Mouse (Mus musculus) ES-CJ7 (cell line): Measurements from ENCODE around the gene Vegfa.

Experiments
- DNase-seq: peaks from one replicate; pipeline ENCODE4 v3.0.0; 2011; ENCODE audit warnings: low read depth, low spot score

Gene Vegfa

DNA sequence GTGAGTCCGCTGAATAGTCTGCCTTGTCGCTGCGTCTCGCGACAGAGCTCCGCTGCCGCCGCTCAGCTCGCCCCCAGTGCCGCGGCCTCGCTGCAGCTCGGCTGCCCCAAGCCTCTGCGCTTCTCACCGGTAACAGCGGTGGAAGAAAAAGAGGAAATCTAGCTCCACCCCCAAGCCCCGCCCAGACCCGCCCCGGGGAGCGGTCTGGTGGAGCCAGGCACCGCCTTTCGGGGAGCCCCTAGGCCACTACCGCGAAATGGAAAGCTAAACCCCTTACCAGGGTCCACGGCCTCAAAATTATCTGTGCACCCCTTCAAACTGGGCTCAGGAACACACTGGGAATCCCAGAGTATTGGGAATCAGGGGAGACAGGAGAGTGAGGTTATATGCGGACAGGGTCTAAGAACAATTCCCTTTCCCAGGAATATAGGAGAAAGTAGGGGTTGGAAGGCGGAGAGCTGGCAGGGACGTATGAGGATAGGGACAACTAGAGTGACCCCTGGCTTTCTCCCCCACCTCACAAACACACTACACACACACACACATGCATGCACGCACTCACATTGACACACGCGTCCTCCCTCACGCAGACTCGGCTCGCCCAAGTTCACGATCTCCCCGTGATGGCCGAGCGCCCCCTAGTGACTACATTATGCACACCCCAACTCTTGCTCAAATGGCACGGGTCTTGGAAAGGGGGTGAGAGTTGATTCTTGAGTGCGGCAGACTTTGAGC is at the start of gene Vegfa:
TSS of gene Vegfa (minus strand) at position 113 of the 735 bp plus-strand sequence.
- peak; percentile 90 for DNase-seq

DNA sequence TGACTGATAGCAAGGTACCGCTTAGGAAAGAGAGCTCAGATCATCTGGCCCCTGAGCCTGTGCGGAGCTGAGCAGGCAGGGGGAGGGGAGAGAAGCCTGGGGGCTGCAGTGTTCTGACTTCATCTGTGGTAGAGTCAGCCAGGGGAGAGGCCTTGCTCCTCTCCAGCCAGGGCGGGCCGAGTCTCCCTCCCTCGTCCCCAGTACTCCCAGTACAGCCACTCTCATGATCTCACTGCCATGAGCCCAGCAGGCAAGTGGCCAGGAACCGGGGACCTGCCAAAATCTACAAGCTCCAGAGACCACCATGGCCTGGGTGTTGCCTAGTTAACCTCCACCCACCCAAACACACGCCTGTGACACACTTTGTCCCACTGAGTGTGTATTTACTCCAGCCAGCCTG is 49.5 kb upstream of the Vegfa start:
- DNase-seq = no peak

GRCm38 (mm10) chr17:46081042-46081441 is 48.9 kb upstream of the Vegfa start:
- DNase-seq = no peak

DNA sequence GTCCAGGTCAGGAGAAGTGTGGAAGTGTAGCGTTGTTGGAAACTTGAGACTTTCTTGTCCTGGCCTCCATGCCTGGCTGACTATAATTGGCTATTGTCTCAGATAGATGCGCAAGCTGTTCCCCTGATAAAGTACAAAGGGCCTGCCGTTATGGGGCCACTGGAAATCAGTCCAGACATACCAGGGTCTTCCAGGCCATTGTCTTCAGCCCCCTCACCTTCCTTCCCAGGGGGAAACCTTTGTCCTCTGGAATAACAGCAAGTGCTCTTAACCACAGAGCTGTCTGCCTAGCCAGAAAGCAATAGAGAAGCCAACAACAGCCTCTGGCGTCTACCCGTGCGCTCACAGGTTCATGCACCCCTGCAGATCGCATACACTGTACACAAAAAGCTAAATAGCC is 48.2 kb upstream of the Vegfa start:
- peak; percentile 30 for DNase-seq

DNA sequence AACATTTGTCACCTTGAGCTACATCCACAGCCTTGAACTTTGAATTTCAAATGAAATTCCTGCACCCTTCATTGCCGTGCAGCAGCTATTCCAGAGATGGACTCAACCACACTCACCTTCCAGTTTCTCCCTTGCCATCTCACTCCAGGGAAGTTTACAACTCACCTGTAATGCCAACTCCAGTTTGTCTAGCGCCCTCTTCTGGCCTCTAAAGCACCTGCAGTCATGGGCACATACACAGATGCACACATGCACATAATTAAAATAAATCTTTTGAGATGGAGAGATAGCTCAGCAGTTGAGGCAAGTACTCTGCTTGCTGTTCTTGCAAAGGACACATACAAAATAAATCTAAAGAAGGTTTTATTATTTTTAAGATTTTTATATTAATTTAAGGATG is 46.9 kb upstream of the Vegfa start:
- DNase-seq = no peak

GRCm38 (mm10) chr17:46077921-46078534 is 45.9 kb upstream of the Vegfa start:
- no peak for DNase-seq

DNA sequence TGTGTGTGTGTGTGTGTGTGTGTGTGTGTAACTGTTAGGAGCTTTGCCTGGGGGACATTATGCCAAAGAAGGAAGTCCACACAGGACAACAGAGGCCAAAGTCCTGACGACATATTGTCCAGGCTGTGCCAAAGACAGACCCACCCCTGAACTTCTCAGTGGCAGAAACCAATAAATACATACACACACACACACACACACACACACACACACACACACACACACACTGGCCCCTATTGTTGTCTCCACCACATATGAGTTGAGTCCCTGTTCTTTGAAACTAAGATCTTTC is 44.0 kb upstream of the Vegfa start:
- DNase-seq = no peak

- DNase-seq = no peak
Measured at GRCm38 (mm10) chr17:46075551-46076259, 43.5 kb upstream of the Vegfa start.

DNA sequence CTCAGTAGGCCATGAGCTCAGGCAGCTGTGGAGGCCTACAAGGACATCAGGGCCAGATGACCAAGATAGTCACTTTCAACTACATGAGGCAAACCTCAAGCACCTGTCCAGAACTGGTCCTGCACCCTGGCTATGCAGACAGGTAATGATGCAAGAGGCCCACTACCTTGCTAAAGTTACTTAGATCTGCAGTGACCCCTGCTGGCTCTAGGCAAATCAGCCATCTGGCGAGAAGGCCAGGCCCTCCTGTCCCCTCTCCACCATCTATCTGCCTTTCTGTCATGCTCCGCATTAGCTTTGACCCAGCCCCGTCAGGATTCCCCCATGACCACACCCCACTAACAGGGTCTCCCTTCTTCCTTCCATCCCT is 42.9 kb upstream of the Vegfa start:
- peak; percentile 72 for DNase-seq

DNA sequence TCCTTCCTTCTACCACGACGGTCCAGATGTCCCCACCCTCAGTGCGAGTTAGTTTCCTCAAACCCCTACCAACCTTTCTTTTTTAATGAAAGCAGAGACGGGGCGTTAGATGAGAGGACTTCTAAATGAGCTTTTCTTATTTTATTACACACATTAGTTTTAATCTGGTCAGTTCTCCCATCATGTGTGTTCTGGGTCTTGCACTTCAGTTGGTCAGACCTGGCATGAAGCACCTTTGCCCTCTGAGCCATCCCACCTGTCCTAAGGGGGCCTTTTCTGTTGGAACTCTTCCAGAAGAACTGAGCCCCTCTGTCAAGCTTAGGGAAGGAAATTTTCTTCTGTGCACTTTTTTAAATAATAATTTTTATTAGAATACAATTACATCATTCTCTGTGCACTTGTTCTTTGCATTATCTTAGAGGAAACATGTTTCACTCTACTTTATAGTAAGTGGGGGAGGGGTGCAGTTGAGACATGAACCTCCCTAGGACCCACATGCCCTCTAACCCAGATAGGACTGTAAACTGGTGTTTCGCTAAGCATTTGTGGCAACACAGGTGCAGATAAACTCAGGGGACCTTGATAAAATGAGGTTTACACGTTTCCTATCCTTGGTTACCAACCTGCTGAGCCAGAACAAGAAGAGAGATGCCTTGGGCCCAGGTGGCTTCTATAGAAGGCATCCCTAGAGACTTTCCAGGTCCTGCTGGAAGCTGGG is 42.4 kb upstream of the Vegfa start:
- no peak for DNase-seq

DNA sequence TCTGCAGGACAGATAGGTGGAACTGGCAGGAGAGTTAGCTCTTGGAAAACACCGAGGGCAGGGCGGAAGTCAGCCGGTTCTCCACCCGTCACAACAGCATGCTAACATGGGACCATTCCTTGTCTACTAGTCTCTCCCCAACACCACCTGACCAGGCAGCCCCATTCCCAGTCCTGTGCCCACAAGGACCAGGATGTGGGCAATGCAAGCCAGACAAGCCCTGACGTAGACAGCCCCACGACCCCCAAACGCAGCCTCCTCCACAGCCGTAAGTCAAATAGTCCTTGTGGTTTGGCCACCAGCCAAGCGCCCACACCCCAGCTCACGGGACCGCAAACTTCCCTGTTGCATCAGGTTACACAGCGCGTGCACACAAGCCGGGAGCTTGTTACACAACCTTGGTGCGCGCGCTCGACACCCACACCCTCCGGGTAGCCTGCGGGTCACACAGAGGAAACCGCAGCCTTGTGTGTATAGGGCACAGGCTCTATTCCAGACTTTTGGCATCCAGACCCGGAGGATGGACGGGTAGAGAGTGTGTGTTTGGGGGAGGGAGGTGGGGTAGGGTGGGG is 41.6 kb upstream of the Vegfa start:
- peak; percentile 91 for DNase-seq

DNA sequence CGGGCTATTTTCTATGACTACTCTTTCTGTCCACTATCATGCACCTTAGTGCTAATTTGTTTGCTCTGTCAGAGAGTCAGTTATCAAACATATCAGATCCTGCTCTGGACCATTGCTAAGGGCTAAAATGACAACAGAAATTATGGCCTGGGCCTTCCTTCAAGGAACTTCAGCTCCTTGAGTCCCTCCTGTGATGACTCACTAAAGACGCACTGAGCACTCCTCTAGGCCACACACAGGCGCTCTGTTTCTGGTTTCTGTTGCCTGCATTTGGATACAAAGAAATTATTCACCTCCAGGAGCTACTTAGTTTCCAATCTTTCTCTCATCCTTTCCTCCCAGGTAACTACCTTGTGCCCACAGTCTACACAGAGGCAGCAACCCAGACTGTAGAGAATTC is 39.4 kb upstream of the Vegfa start:
- DNase-seq = no peak

DNA sequence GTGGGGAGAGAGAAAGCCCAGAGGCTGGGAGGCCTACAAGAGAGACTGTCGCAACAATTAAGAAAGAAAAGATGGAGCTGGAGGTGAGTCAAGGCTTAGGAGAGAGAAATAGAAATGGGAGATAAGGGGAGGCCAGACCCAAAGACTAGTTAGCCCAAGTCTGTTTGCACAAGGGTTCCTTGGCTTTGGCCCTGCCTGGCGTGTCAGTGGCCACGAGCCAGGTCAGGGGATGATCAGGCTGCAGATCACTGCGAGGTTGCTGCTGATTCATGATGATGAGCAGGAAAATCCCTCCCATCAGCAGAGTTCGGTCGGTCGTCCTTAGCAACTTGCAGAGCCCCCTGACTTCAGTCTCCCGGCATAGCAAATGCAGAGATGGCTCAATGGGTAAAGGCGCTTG is 37.9 kb upstream of the Vegfa start:
- no peak for DNase-seq

DNA sequence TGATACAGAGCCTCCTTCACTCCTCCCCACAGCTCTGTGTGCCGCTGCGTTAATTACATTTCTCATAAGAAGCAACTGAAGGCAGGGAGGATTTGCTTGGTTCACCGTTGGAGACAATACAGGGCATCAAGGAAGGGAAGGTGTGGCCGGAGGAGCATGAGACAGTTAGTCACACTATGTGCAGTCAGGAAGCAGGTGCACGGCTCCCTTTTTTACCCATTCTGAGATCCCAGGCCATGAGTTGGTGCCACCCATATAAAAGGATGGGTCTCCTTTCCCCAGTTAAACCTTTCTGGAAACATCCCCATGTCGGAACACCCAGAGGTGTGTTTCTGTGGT is 31.8 kb upstream of the Vegfa start:
- DNase-seq = no peak

- no peak for DNase-seq
Measured at GRCm38 (mm10) chr17:46063283-46063973, 31.3 kb upstream of the Vegfa start.

- no peak for DNase-seq
Measured at GRCm38 (mm10) chr17:46060253-46060652, 28.1 kb upstream of the Vegfa start.

- no peak for DNase-seq
Measured at GRCm38 (mm10) chr17:46059226-46059825, 27.2 kb upstream of the Vegfa start.

- no peak for DNase-seq
Measured at GRCm38 (mm10) chr17:46056288-46056687, 24.1 kb upstream of the Vegfa start.

DNA sequence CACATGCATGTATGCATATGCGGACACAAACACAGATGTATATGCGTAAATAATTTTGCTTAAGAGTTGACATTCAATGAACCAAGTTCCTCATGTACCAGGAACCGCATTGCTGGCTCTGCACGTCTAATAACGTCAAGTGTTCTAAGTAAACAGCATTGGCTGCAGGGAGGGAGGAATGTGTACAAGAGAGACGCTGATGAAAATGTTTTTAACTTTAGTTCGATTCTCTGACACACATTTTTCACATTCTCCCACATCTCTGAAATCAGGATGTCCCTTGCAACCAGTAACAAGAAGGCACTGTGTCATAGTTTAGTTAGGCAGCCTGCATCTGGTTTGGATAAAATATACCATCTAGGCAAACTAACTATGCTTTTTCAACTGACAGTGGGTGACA is 23.6 kb upstream of the Vegfa start:
- DNase-seq = no peak

DNA sequence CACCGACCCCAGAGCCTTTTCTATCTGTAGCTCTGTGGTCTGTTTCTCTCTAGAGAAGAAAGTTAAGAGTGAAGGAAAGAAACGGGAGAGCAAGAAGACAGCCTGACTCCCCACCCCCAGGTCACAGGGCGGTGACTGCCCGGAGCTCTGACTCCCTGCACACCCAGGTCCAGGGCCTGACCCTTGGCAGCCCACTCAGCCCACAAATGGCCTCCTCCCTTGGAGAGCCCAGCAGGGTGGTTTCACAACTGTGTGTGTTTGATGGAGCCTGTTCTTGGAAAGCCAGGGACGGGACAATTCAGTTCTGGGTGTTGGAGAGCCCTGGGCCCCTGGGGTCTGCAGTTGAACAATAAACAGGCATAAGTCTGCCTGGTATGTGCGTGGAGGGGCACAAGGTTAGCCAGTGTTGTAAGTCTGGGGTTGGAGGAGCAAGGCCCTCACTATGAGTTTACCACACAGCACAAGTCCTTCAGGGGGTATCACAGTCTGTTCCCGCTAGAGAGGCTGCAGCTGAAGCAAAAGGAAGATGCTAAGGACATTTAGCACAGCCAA is 21.2 kb upstream of the Vegfa start:
- no peak for DNase-seq

- DNase-seq = no peak
Measured at GRCm38 (mm10) chr17:46052146-46052545, 20.0 kb upstream of the Vegfa start.
